Mouse (Mus musculus) liver, embryonic 13.5 days (tissue): ENCODE measurements around the gene Asz1. TPM values are rescaled to one million over a fixed set of nuclear protein-coding genes. Genes with fewer than 3 reads are reported as not detected.
A peak's percentile ranks its signal among the peaks of the same experiment; 100 is the strongest.

ENCODE experiments used
- ATAC-seq: fragments of 200-750 bp; cut with Nextera tagmentation; 2 replicates; pipeline ENCODE4 v1.8.0; 2017; ENCODE audit warnings: low read depth, mild to moderate bottlenecking, moderate number of reproducible peaks, moderate library complexity
- DNase-seq: peaks from one replicate; pipeline ENCODE4 v3.0.0; 2022
- H3K27ac ChIP-seq: fragments of 300-500 bp; sonication (generic); 2 replicates; pipeline ENCODE4 v1.5.1; 2015; ENCODE audit warnings: moderate library complexity, mild to moderate bottlenecking, inconsistent platforms
- H3K27me3 ChIP-seq: fragments of 300-500 bp; sonication (generic); 2 replicates; pipeline ENCODE4 v1.6.1; 2015; ENCODE audit warnings: mild to moderate bottlenecking, inconsistent platforms
- H3K36me3 ChIP-seq: fragments of 300-500 bp; sonication (generic); 2 replicates; pipeline ENCODE4 v1.6.1; 2015; ENCODE audit warnings: mild to moderate bottlenecking, inconsistent platforms
- H3K4me1 ChIP-seq: fragments of 300-500 bp; sonication (generic); replicated peaks from 2 replicates; pipeline ENCODE4 v1.6.1; 2015; ENCODE audit warnings: inconsistent platforms
- H3K4me2 ChIP-seq: fragments of 300-500 bp; sonication (generic); 2 replicates; pipeline ENCODE4 v1.6.1; 2015; ENCODE audit warnings: inconsistent platforms, mild to moderate bottlenecking, moderate library complexity
- H3K4me3 ChIP-seq: fragments of 300-500 bp; sonication (generic); replicated peaks from 2 replicates; pipeline ENCODE4 v1.5.1; 2015; ENCODE audit warnings: mild to moderate bottlenecking, inconsistent platforms
- H3K9ac ChIP-seq: fragments of 300-500 bp; sonication (generic); 2 replicates; pipeline ENCODE4 v1.6.1; 2015; ENCODE audit warnings: mild to moderate bottlenecking, inconsistent platforms
- H3K9me3 ChIP-seq: fragments of 300-500 bp; sonication (generic); replicated peaks from 2 replicates; pipeline ENCODE4 v1.6.1; 2016; ENCODE audit warnings: inconsistent platforms
- WGBS: fragments of 180-500 bp; shearing (Covaris S2); methylation state at CpG from one replicate; pipeline ENCODE4 v1.1.7; 2015; ENCODE audit not compliant: insufficient replicate concordance; 5-methylcytosine and 5-hydroxymethylcytosine counted together
- polyA plus RNA-seq: library from polyadenylated mRNA; unstranded; fragments of >200 nt; fragmentation: Nextera tagmentation; extraction: Ambion mirVana; gene quantifications from 2 replicates; pipeline ENCODE4 v1.2.1, GENCODE M21; 2015

The Asz1 gene
- polyA plus RNA-seq, 1 experiment from 2014 or later, result not detected

GRCm38 (mm10) chr6:18051702-18052101 is 57.2 kb downstream of the Asz1 start:
- Histone ChIP-seq H3K36me3 (no peaks in the 10 kb centered on the region), H3K9me3 (no peaks in the 10 kb centered on the region), H3K4me2 (no peak overlapping the region), H3K4me1 (no peaks in the 10 kb centered on the region), H3K27me3 (no peaks in the 10 kb centered on the region), H3K4me3 (no peak overlapping the region), H3K27ac (no peak overlapping the region), H3K9ac (no peak overlapping the region)
- 62% methylated on average over 5 of the region's 5 CpGs for WGBS
- ATAC-seq, result no peak
- no peak for DNase-seq

DNA sequence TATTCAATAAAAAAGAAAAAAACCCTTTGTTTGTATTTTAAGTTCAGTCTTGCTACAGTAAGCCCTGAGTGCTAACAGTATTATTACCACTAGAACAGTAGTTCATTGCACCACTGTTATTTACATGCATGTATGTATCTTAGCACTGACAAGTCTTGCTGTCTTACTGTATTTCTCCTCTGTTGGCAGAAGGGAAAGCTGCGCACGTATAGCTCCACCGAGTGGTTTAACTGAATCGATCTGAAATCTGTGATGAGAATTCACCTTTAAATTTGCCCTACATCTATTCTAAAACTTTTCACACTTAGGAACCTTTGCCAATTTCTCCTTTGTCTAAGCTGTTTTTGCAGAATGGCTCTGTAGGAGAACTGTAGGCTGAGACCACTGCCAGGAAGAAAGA is 64.6 kb downstream of the Asz1 start:
- WGBS, result 72% methylated on average over 4 of the region's 4 CpGs
- no peaks in the 10 kb centered on the region for H3K4me1 ChIP-seq
- H3K27ac ChIP-seq, result no peak overlapping the region
- no peaks in the 10 kb centered on the region for H3K36me3 ChIP-seq
- H3K4me3 ChIP-seq, result no peak overlapping the region
- ATAC-seq (no peak), DNase-seq (no peak)
- no peaks in the 10 kb centered on the region for H3K9me3 ChIP-seq
- no peaks in the 10 kb centered on the region for H3K27me3 ChIP-seq
- no peak overlapping the region for H3K4me2 ChIP-seq
- no peak overlapping the region for H3K9ac ChIP-seq

DNA sequence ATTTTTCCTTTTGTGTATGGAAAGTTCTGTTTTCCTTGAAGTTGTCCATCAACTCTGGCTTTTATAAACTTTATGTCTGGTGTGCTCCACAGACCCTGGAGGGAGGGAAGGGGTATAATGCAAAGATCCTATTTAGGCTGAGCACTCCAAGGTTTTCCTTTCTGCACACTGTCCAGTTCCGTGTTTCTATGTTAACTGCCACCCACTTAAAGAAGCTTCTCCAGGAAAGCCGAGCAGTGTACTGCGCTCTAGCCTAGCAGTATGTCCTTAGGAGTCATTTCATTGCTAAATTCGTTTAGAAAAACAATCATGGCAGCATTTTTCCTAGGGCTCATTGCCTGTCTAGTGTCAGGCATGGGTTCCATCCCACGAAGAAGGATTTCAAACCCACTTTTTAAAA is 65.7 kb downstream of the Asz1 start:
- no peak overlapping the region for H3K27ac ChIP-seq
- H3K36me3 ChIP-seq, result no peaks in the 10 kb centered on the region
- H3K4me3 ChIP-seq, result no peak overlapping the region
- no peak for DNase-seq
- no peak for ATAC-seq
- WGBS, result 63% methylated on average over 5 of the region's 5 CpGs
- H3K4me2 ChIP-seq, result no peak overlapping the region
- no peak overlapping the region for H3K9ac ChIP-seq
- H3K27me3 ChIP-seq, result no peaks in the 10 kb centered on the region
- no peaks in the 10 kb centered on the region for H3K9me3 ChIP-seq
- no peaks in the 10 kb centered on the region for H3K4me1 ChIP-seq

DNA sequence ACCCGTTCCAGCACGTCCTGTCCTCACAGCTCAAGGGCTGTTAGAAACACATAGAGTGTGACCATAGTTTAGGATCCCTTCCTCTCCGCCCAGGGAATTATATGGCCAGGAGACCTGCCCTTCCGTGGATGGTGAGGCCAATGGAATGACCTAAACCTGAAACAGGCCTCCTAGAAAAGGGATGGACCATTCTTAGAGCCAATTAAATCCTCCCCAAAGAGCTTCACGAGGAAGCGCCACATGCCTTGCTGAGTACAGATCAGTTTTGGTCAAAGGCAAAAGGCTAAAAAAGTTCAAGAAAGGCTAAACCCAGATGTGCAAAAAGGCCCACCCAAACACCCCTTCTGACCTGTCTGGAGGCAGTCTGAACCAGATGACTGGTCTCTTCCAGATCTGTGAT is 76.6 kb downstream of the Asz1 start:
- peaks cover 17% of the 10 kb centered on the region for H3K4me1 ChIP-seq
- no peak overlapping the region for H3K9ac ChIP-seq
- peaks cover 56% of the 10 kb centered on the region for H3K27me3 ChIP-seq
- ATAC-seq, result no peak
- no peak overlapping the region for H3K27ac ChIP-seq
- DNase-seq, result no peak
- WGBS, result 21% methylated on average over 6 of the region's 6 CpGs
- no peaks in the 10 kb centered on the region for H3K9me3 ChIP-seq
- no peaks in the 10 kb centered on the region for H3K36me3 ChIP-seq
- peak overlapping the region; percentile 32; the same call in 1 of the 2 replicates for H3K4me3 ChIP-seq
- H3K4me2 ChIP-seq, result peak overlapping the region; percentile 62

GRCm38 (mm10) chr6:18031509-18032010 is 77.3 kb downstream of the Asz1 start:
- Histone ChIP-seq H3K9me3 (no peaks in the 10 kb centered on the region), H3K4me2 (peak overlapping the region; percentile 62), H3K4me3 (peak overlapping the region; percentile 32), H3K27me3 (peaks cover 59% of the 10 kb centered on the region), H3K9ac (no peak overlapping the region), H3K36me3 (no peaks in the 10 kb centered on the region), H3K27ac (no peak overlapping the region), H3K4me1 (peaks cover 17% of the 10 kb centered on the region)
- DNase-seq (no peak), ATAC-seq (peak; percentile 39; the same call in 1 of the 2 replicates)
- WGBS, result 1% methylated on average over 29 of the region's 29 CpGs

GRCm38 (mm10) chr6:18030868-18031508 is 77.9 kb downstream of the Asz1 start:
- Histone ChIP-seq H3K9me3 (no peaks in the 10 kb centered on the region), H3K27me3 (peaks cover 59% of the 10 kb centered on the region), H3K4me1 (peaks cover 17% of the 10 kb centered on the region), H3K4me3 (0 out of 2 replicates have a peak overlapping the region, but pooled peaks have one; percentile 42), H3K27ac (no peak overlapping the region), H3K9ac (no peak overlapping the region), H3K4me2 (peak overlapping the region; percentile 62), H3K36me3 (no peaks in the 10 kb centered on the region)
- ATAC-seq, result 0 out of 2 replicates have a peak, but pooled peaks have one; percentile 9
- DNase-seq, result no peak
- WGBS, result 6% methylated on average over 12 of the region's 12 CpGs

- Histone ChIP-seq H3K4me3 (peak within 1 kb of the TSS; percentile 42), H3K4me2 (peak within 1 kb of the TSS; percentile 62), H3K9ac (no peak within 1 kb of the TSS), H3K4me1 (peaks cover 17% of the 10 kb centered on the region), H3K9me3 (no peaks in the 10 kb centered on the region), H3K27me3 (peaks cover 59% of the 10 kb centered on the region), H3K36me3 (no peaks in the 10 kb centered on the region), H3K27ac (no peak within 1 kb of the TSS)
- WGBS, result 1% methylated on average over 45 of the region's 47 CpGs
- ATAC-seq (peak; percentile 83), DNase-seq (peak; percentile 33)
Measured at GRCm38 (mm10) chr6:18029746-18030656, 78.9 kb downstream of the Asz1 start, which contains the start of gene Wnt2. Gene Wnt2 (minus strand): TSS chr6:18030585.

GRCm38 (mm10) chr6:18024133-18024794 is 84.6 kb downstream of the Asz1 start:
- 70% methylated on average over 8 of the region's 8 CpGs for WGBS
- no peaks in the 10 kb centered on the region for H3K36me3 ChIP-seq
- no peak overlapping the region for H3K9ac ChIP-seq
- no peak for ATAC-seq
- no peak overlapping the region for H3K27ac ChIP-seq
- H3K9me3 ChIP-seq, result no peaks in the 10 kb centered on the region
- DNase-seq, result no peak
- H3K4me2 ChIP-seq, result no peak overlapping the region
- no peak overlapping the region for H3K4me3 ChIP-seq
- H3K27me3 ChIP-seq, result peaks cover 19% of the 10 kb centered on the region
- no peaks in the 10 kb centered on the region for H3K4me1 ChIP-seq

DNA sequence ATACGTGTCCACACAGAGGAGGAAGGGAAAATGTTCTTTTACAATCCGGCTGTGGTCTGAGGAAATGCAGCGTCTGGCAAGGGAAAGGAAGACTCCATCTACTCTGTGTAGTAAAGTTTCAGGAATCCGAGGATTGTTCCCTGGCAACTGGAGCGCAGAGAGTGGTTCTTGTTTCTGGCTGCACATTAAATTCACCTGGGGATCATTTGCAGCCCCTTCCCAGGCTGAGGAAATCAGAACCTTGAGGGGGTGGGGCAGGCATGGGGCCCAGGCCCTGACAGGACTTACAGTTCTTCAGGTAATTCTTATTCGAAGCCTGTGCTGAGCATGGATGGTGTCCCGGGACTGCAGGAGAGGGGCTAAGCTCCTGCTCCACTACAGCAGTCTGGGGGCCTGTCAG is 95.5 kb downstream of the Asz1 start:
- no peaks in the 10 kb centered on the region for H3K27me3 ChIP-seq
- no peak overlapping the region for H3K4me3 ChIP-seq
- no peaks in the 10 kb centered on the region for H3K4me1 ChIP-seq
- H3K9me3 ChIP-seq, result no peaks in the 10 kb centered on the region
- WGBS, result 63% methylated on average over 7 of the region's 7 CpGs
- no peak overlapping the region for H3K9ac ChIP-seq
- H3K36me3 ChIP-seq, result no peaks in the 10 kb centered on the region
- DNase-seq (no peak), ATAC-seq (no peak)
- H3K27ac ChIP-seq, result no peak overlapping the region
- no peak overlapping the region for H3K4me2 ChIP-seq

DNA sequence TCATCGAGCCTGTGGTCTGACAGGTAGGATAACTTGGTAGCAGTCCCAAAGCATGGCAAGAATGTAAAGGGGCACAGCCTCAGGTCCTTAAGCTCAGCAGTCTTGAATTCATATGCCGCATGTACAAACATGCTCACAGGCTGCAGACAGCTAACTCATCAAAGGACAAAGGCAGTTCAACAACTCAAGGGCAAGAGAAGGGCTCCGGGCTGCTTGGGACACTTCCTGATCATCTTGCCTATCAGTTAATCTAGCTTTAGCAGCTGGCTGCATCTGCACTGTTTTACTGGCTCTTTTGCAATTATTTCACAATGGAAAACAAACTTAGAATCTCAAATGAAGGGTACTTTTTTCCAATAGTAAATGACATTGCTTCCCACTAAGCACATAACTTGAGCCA is 101.5 kb downstream of the Asz1 start:
- ATAC-seq (no peak), DNase-seq (no peak)
- 60% methylated on average over 3 of the region's 3 CpGs for WGBS
- H3K36me3 ChIP-seq, result no peaks in the 10 kb centered on the region
- no peak overlapping the region for H3K9ac ChIP-seq
- H3K9me3 ChIP-seq, result no peaks in the 10 kb centered on the region
- no peak overlapping the region for H3K27ac ChIP-seq
- H3K27me3 ChIP-seq, result no peaks in the 10 kb centered on the region
- no peak overlapping the region for H3K4me3 ChIP-seq
- H3K4me1 ChIP-seq, result no peaks in the 10 kb centered on the region
- H3K4me2 ChIP-seq, result no peak overlapping the region

- H3K4me2 ChIP-seq, result no peak overlapping the region
- WGBS, result 65% methylated on average over 6 of the region's 6 CpGs
- DNase-seq (no peak), ATAC-seq (no peak)
- H3K27me3 ChIP-seq, result no peaks in the 10 kb centered on the region
- H3K9me3 ChIP-seq, result no peaks in the 10 kb centered on the region
- no peak overlapping the region for H3K4me3 ChIP-seq
- no peak overlapping the region for H3K27ac ChIP-seq
- H3K9ac ChIP-seq, result no peak overlapping the region
- H3K4me1 ChIP-seq, result no peaks in the 10 kb centered on the region
- H3K36me3 ChIP-seq, result no peaks in the 10 kb centered on the region
Measured at GRCm38 (mm10) chr6:18002065-18002464, 106.8 kb downstream of the Asz1 start.
